Mouse (Mus musculus): ENCODE measurements at regions not wholly inside any gene's neighbourhood (a gene's known extent, or its start where the extent isn't known, plus 50 kb on each side); places are given as distances from the start of the nearest gene placed in this dataset.
"Not testable (repeated sequence)": the region's sequence is repeated elsewhere in the genome, so short reads cannot be mapped to it uniquely, and the experiment has no call there.

GRCm38 (mm10) chr15:16909396-16909795 lies 180.8 kb downstream of the Cdh9 start:
- no peaks in the 10 kb centered on the region for H3K36me3 ChIP-seq
- no peaks in the 10 kb centered on the region for H3K27me3 ChIP-seq
- H3K4me3 ChIP-seq: no peak overlapping the region
- H3K4me2 ChIP-seq: no peak overlapping the region
- WGBS: 83% methylated on average over 1 of the region's 1 CpGs
- H3K27ac ChIP-seq (replicated peaks): no peak overlapping the region
- no peaks in the 10 kb centered on the region for H3K9me3 ChIP-seq
- no peak for ATAC-seq (ENCODE audit: low read depth)
- no peak overlapping the region for H3K9ac ChIP-seq
- no peaks in the 10 kb centered on the region for H3K4me1 ChIP-seq (replicated peaks)

GRCm38 (mm10) chr15:16909941-16910340 lies 181.4 kb downstream of the Cdh9 start:
- not testable (repeated sequence) for H3K4me1 ChIP-seq (replicated peaks); H3K27ac ChIP-seq (replicated peaks); H3K9me3 ChIP-seq; H3K36me3 ChIP-seq; ATAC-seq (ENCODE audit: low read depth); H3K9ac ChIP-seq; H3K4me3 ChIP-seq; H3K27me3 ChIP-seq; H3K4me2 ChIP-seq
- WGBS: 83% methylated on average over 3 of the region's 3 CpGs

GRCm38 (mm10) chr15:16914966-16915569 lies 186.5 kb downstream of the Cdh9 start:
- Histone ChIP-seq H3K9ac (no peak overlapping the region), H3K27me3 (no peaks in the 10 kb centered on the region), H3K36me3 (no peaks in the 10 kb centered on the region), H3K27ac (replicated peaks) (no peak overlapping the region), H3K4me3 (no peak overlapping the region), H3K4me2 (no peak overlapping the region), H3K9me3 (no peaks in the 10 kb centered on the region), H3K4me1 (replicated peaks) (no peaks in the 10 kb centered on the region)
- WGBS: 76% methylated on average over 2 of the region's 2 CpGs
- ATAC-seq (ENCODE audit: low read depth): no peak

- WGBS: 79% methylated on average over 1 of the region's 1 CpGs
- Histone ChIP-seq H3K4me3 (no peak overlapping the region), H3K36me3 (no peaks in the 10 kb centered on the region), H3K4me1 (replicated peaks) (no peaks in the 10 kb centered on the region), H3K27ac (replicated peaks) (no peak overlapping the region), H3K4me2 (no peak overlapping the region), H3K27me3 (no peaks in the 10 kb centered on the region), H3K9ac (no peak overlapping the region), H3K9me3 (no peaks in the 10 kb centered on the region)
- no peak for ATAC-seq (ENCODE audit: low read depth)
Measured at GRCm38 (mm10) chr15:16923246-16923645, 194.7 kb downstream of the Cdh9 start.

GRCm38 (mm10) chr15:16933137-16933677 lies 204.7 kb downstream of the Cdh9 start:
- WGBS: 93% methylated on average over 2 of the region's 2 CpGs
- no peak overlapping the region for H3K4me2 ChIP-seq
- H3K27ac ChIP-seq (replicated peaks): no peak overlapping the region
- H3K4me3 ChIP-seq: no peak overlapping the region
- no peak for ATAC-seq (ENCODE audit: low read depth)
- no peak overlapping the region for H3K9ac ChIP-seq
- H3K9me3 ChIP-seq: no peaks in the 10 kb centered on the region
- H3K27me3 ChIP-seq: no peaks in the 10 kb centered on the region
- no peaks in the 10 kb centered on the region for H3K36me3 ChIP-seq
- no peaks in the 10 kb centered on the region for H3K4me1 ChIP-seq (replicated peaks)

GRCm38 (mm10) chr15:16934438-16934837 lies 205.9 kb downstream of the Cdh9 start:
- no peak overlapping the region for H3K27ac ChIP-seq (replicated peaks)
- no peak overlapping the region for H3K4me3 ChIP-seq
- no peak overlapping the region for H3K9ac ChIP-seq
- H3K4me1 ChIP-seq (replicated peaks): no peaks in the 10 kb centered on the region
- no peaks in the 10 kb centered on the region for H3K36me3 ChIP-seq
- no peaks in the 10 kb centered on the region for H3K27me3 ChIP-seq
- no peak overlapping the region for H3K4me2 ChIP-seq
- H3K9me3 ChIP-seq: no peaks in the 10 kb centered on the region
- 92% methylated on average over 3 of the region's 3 CpGs for WGBS
- no peak for ATAC-seq (ENCODE audit: low read depth)

- H3K36me3 ChIP-seq; H3K9ac ChIP-seq; H3K4me1 ChIP-seq (replicated peaks); H3K4me3 ChIP-seq; H3K27me3 ChIP-seq; H3K9me3 ChIP-seq; H3K27ac ChIP-seq (replicated peaks); ATAC-seq (ENCODE audit: low read depth); H3K4me2 ChIP-seq: not testable (repeated sequence)
- 86% methylated on average over 4 of the region's 4 CpGs for WGBS
Measured at GRCm38 (mm10) chr15:16975821-16976220, 247.3 kb downstream of the Cdh9 start.

GRCm38 (mm10) chr15:16990848-16991247 lies 262.3 kb downstream of the Cdh9 start:
- Histone ChIP-seq H3K4me2 (no peak overlapping the region), H3K36me3 (no peaks in the 10 kb centered on the region), H3K27ac (replicated peaks) (no peak overlapping the region), H3K9me3 (no peaks in the 10 kb centered on the region), H3K9ac (no peak overlapping the region), H3K27me3 (no peaks in the 10 kb centered on the region), H3K4me3 (no peak overlapping the region), H3K4me1 (replicated peaks) (no peaks in the 10 kb centered on the region)
- ATAC-seq (ENCODE audit: low read depth): no peak
- whole genome bisulfite sequencing: 8% methylated on average over 1 of the region's 1 CpGs

GRCm38 (mm10) chr15:16995667-16996066 lies 267.1 kb downstream of the Cdh9 start:
- H3K4me2 ChIP-seq: no peak overlapping the region
- ATAC-seq (ENCODE audit: low read depth): no peak
- H3K4me3 ChIP-seq: no peak overlapping the region
- no peaks in the 10 kb centered on the region for H3K27me3 ChIP-seq
- WGBS: 73% methylated on average over 1 of the region's 1 CpGs
- H3K27ac ChIP-seq (replicated peaks): no peak overlapping the region
- H3K9ac ChIP-seq: no peak overlapping the region
- no peaks in the 10 kb centered on the region for H3K36me3 ChIP-seq
- H3K4me1 ChIP-seq (replicated peaks): no peaks in the 10 kb centered on the region
- H3K9me3 ChIP-seq: no peaks in the 10 kb centered on the region

- Histone ChIP-seq H3K27me3 (no peaks in the 10 kb centered on the region), H3K4me1 (replicated peaks) (no peaks in the 10 kb centered on the region), H3K36me3 (no peaks in the 10 kb centered on the region), H3K9ac (no peak overlapping the region), H3K27ac (replicated peaks) (no peak overlapping the region), H3K4me3 (no peak overlapping the region), H3K4me2 (no peak overlapping the region), H3K9me3 (no peaks in the 10 kb centered on the region)
- whole genome bisulfite sequencing: 69% methylated on average over 2 of the region's 2 CpGs
- no peak for ATAC-seq (ENCODE audit: low read depth)
Measured at GRCm38 (mm10) chr15:17006139-17006538, 277.6 kb downstream of the Cdh9 start.

GRCm38 (mm10) chr15:17007811-17008210 lies 279.3 kb downstream of the Cdh9 start:
- ATAC-seq (ENCODE audit: low read depth): no peak
- H3K4me3 ChIP-seq: no peak overlapping the region
- H3K9me3 ChIP-seq: 0 out of 2 replicates have a peak, but pooled peaks cover 6% of the 10 kb centered on the region
- no peaks in the 10 kb centered on the region for H3K4me1 ChIP-seq (replicated peaks)
- whole genome bisulfite sequencing: 90% methylated on average over 4 of the region's 4 CpGs
- no peak overlapping the region for H3K9ac ChIP-seq
- no peak overlapping the region for H3K27ac ChIP-seq (replicated peaks)
- no peaks in the 10 kb centered on the region for H3K27me3 ChIP-seq
- H3K4me2 ChIP-seq: no peak overlapping the region
- no peaks in the 10 kb centered on the region for H3K36me3 ChIP-seq

- Histone ChIP-seq H3K27ac (replicated peaks) (no peak overlapping the region), H3K36me3 (no peaks in the 10 kb centered on the region), H3K4me2 (no peak overlapping the region), H3K4me3 (no peak overlapping the region), H3K9me3 (no peaks in the 10 kb centered on the region), H3K27me3 (no peaks in the 10 kb centered on the region), H3K4me1 (replicated peaks) (no peaks in the 10 kb centered on the region), H3K9ac (no peak overlapping the region)
- ATAC-seq (ENCODE audit: low read depth): no peak
- WGBS: 23% methylated on average over 2 of the region's 2 CpGs
Measured at GRCm38 (mm10) chr15:17048867-17049628, 320.5 kb downstream of the Cdh9 start.
